Mouse (Mus musculus) heart, adult 2 months (tissue): ENCODE measurements around the gene Ifi47. TPM values are rescaled to one million over a fixed set of nuclear protein-coding genes. Genes with fewer than 3 reads are reported as not detected.

Experiments used
- DNase-seq, 2 experiments: peaks; one replicate each; pipeline ENCODE4 v3.0.0; 2021
- H3K27ac ChIP-seq: fragments of 200-600 bp; 2 replicates; pipeline ENCODE4 v1.8.1; 2022
- H3K27me3 ChIP-seq: fragments of 200-500 bp; 2 replicates; pipeline ENCODE4 v1.6.1; 2012; ENCODE audit warnings: mild to moderate bottlenecking, low read length, inconsistent platforms, mixed read lengths; ENCODE audit not compliant: control insufficient read depth, insufficient read depth
- H3K36me3 ChIP-seq: fragments of 200-500 bp; 2 replicates; pipeline ENCODE4 v1.6.1; 2012; ENCODE audit warnings: low read length, inconsistent platforms; ENCODE audit not compliant: control insufficient read depth, insufficient read depth
- H3K4me1 ChIP-seq: fragments of 200-500 bp; 2 replicates; pipeline ENCODE4 v1.6.1; 2011; ENCODE audit warnings: low read length; ENCODE audit not compliant: control insufficient read depth, insufficient read depth
- H3K4me3 ChIP-seq: fragments of 200-600 bp; 2 replicates; pipeline ENCODE4 v1.8.1; 2022
- H3K79me2 ChIP-seq: fragments of 200-500 bp; replicated peaks from 2 replicates; pipeline ENCODE4 v1.6.1; 2012; ENCODE audit warnings: mild to moderate bottlenecking, inconsistent platforms, low read length, moderate library complexity, mixed read lengths; ENCODE audit not compliant: control insufficient read depth, insufficient read depth
- H3K9ac ChIP-seq: fragments of 200-500 bp; 2 replicates; pipeline ENCODE4 v1.6.1; 2012; ENCODE audit warnings: low read depth, mild to moderate bottlenecking, control low read depth, inconsistent platforms, low read length, mixed read lengths
- CTCF ChIP-seq: fragments of 200-600 bp; IDR thresholded peaks from 2 replicates; pipeline ENCODE4 v1.8.1; 2022; ENCODE audit warnings: antibody characterized with exemption, mild to moderate bottlenecking, moderate library complexity
- EP300 ChIP-seq: fragments of 200-500 bp; IDR thresholded peaks from 2 replicates; pipeline ENCODE4 v1.6.1; 2011; ENCODE audit warnings: low read depth, low read length, control low read depth; ENCODE audit not compliant: insufficient read depth
- POLR2A ChIP-seq: fragments of 200-500 bp; IDR thresholded peaks from 2 replicates; pipeline ENCODE4 v1.6.1; 2011; ENCODE audit warnings: mild to moderate bottlenecking, low read depth, low read length, control low read depth; ENCODE audit not compliant: insufficient read depth
- WGBS: fragments of 180-500 bp; shearing (Covaris S2); methylation state at CpG from one replicate; pipeline ENCODE4 v1.1.7; 2018; 5-methylcytosine and 5-hydroxymethylcytosine counted together
- intact Hi-C: fragments of 180-260 bp; cut with DNase I; formaldehyde crosslinking; loops from one replicate; pipeline ENCODE4 v1.15.1; 2025
- polyA plus RNA-seq: library from polyadenylated mRNA; depleted of rRNA; stranded (reverse); fragments of >200 nt; gene quantifications from 2 replicates; pipeline ENCODE4 v1.2.3, GENCODE M21; 2012
- total RNA-seq, 2 experiments: library from RNA; stranded (reverse); gene quantifications; 2 replicates each; pipeline ENCODE4 v1.2.3; 2021

The Ifi47 gene
- total and polyA plus RNA-seq, 3 experiments, result 2.5 to 3.3 (median 2.6) TPM

GRCm38 (mm10) chr11:49092053-49092586 is 15.7 kb downstream of the Ifi47 start:
- H3K9ac ChIP-seq, result no peak overlapping the region
- 100% methylated on average over 1 of the region's 1 CpGs for WGBS
- no peak for DNase-seq
- TF ChIP-seq CTCF, result no peak
- no peak for TF ChIP-seq POLR2A
- TF ChIP-seq EP300, result no peak
- no peak overlapping the region for H3K4me3 ChIP-seq
- peaks cover 2% of the 10 kb centered on the region for H3K4me1 ChIP-seq
- H3K36me3 ChIP-seq, result no peaks in the 10 kb centered on the region; the same call in 1 of the 2 replicates
- H3K79me2 ChIP-seq, result no peaks in the 10 kb centered on the region
- H3K27me3 ChIP-seq, result no peaks in the 10 kb centered on the region
- no peak overlapping the region for H3K27ac ChIP-seq
- intact Hi-C loops, result no loop called here

- no peak for DNase-seq
- H3K36me3 ChIP-seq, result no peaks in the 10 kb centered on the region; the same call in 1 of the 2 replicates
- H3K9ac ChIP-seq, result no peak overlapping the region
- no peak overlapping the region for H3K4me3 ChIP-seq
- intact Hi-C loops, result no loop called here
- no peaks in the 10 kb centered on the region for H3K79me2 ChIP-seq
- H3K27me3 ChIP-seq, result no peaks in the 10 kb centered on the region
- TF ChIP-seq EP300, result no peak
- TF ChIP-seq POLR2A, result no peak
- WGBS, result 71% methylated on average over 2 of the region's 2 CpGs
- no peak overlapping the region for H3K27ac ChIP-seq
- peaks cover 1% of the 10 kb centered on the region for H3K4me1 ChIP-seq
Observed at GRCm38 (mm10) chr11:49092786-49093185, 16.4 kb downstream of the Ifi47 start.

GRCm38 (mm10) chr11:49093861-49094660 is 17.7 kb downstream of the Ifi47 start:
- Histone ChIP-seq H3K27ac (no peak overlapping the region), H3K4me3 (no peak overlapping the region), H3K27me3 (no peaks in the 10 kb centered on the region), H3K9ac (0 out of 2 replicates have a peak overlapping the region, but pooled peaks have one; percentile 15), H3K4me1 (no peaks in the 10 kb centered on the region), H3K79me2 (no peaks in the 10 kb centered on the region), H3K36me3 (no peaks in the 10 kb centered on the region; the same call in 1 of the 2 replicates)
- DNase-seq, result no peak
- TF ChIP-seq EP300 (no peak), POLR2A (no peak), CTCF (no peak)
- WGBS, result 80% methylated on average over 6 of the region's 6 CpGs
- intact Hi-C loops, result no loop called here

GRCm38 (mm10) chr11:49095367-49095766 is 19.0 kb downstream of the Ifi47 start:
- no peaks in the 10 kb centered on the region; the same call in 1 of the 2 replicates for H3K36me3 ChIP-seq
- H3K4me1 ChIP-seq, result no peaks in the 10 kb centered on the region
- no peak overlapping the region for H3K27ac ChIP-seq
- no peak for DNase-seq
- H3K4me3 ChIP-seq, result no peak overlapping the region
- no peaks in the 10 kb centered on the region for H3K27me3 ChIP-seq
- no peak for TF ChIP-seq CTCF
- H3K9ac ChIP-seq, result no peak overlapping the region
- no peaks in the 10 kb centered on the region for H3K79me2 ChIP-seq
- intact Hi-C loops, result no loop called here
- 86% methylated on average over 4 of the region's 4 CpGs for WGBS

- intact Hi-C loops, result no loop called here
- Histone ChIP-seq H3K4me1 (no peaks in the 10 kb centered on the region), H3K79me2 (no peaks in the 10 kb centered on the region), H3K36me3 (no peaks in the 10 kb centered on the region; the same call in 1 of the 2 replicates), H3K27ac (no peak overlapping the region), H3K4me3 (no peak overlapping the region), H3K27me3 (no peaks in the 10 kb centered on the region), H3K9ac (no peak overlapping the region)
- TF ChIP-seq EP300 (no peak), POLR2A (no peak), CTCF (no peak)
- 76% methylated on average over 3 of the region's 3 CpGs for WGBS
- no peak for DNase-seq
Observed at GRCm38 (mm10) chr11:49100409-49100808, 24.0 kb downstream of the Ifi47 start.

GRCm38 (mm10) chr11:49101500-49101899 is 25.1 kb downstream of the Ifi47 start:
- Histone ChIP-seq H3K27me3 (no peaks in the 10 kb centered on the region), H3K4me3 (no peak overlapping the region), H3K9ac (no peak overlapping the region), H3K79me2 (no peaks in the 10 kb centered on the region), H3K36me3 (no peaks in the 10 kb centered on the region), H3K27ac (no peak overlapping the region), H3K4me1 (peaks cover 4% of the 10 kb centered on the region)
- WGBS, result 58% methylated on average over 5 of the region's 5 CpGs
- no peak for TF ChIP-seq CTCF
- no peak for TF ChIP-seq EP300
- no peak for TF ChIP-seq POLR2A
- no peak for DNase-seq
- intact Hi-C loops, result no loop called here
